Mouse (Mus musculus): ENCODE results near the gene Tmem214. TPM values are rescaled to one million over a fixed set of nuclear protein-coding genes. Genes with fewer than 3 reads are reported as not detected.

Gene Tmem214
- polyA plus RNA-seq, 1 experiment = 28.5 TPM

GRCm38 (mm10) chr5:30907413-30908059 lies 39.7 kb downstream of the Tmem214 start, which contains the start of gene Ost4:
Gene Ost4, minus strand, starts transcription at chr5:30907788.
- no peak for TF ChIP-seq GATA1 (IDR thresholded peaks at IDR 0.05; ENCODE audit: low read length)

- TF ChIP-seq GATA1 (IDR thresholded peaks at IDR 0.05; ENCODE audit: low read length) = no peak
These were observed 40.9 kb downstream of the Tmem214 start for GRCm38 (mm10) chr5:30908426-30909299.

- TF ChIP-seq GATA1 (IDR thresholded peaks at IDR 0.05; ENCODE audit: low read length) = no peak
These were observed 41.5 kb downstream of the Tmem214 start for GRCm38 (mm10) chr5:30909300-30909659.

DNA sequence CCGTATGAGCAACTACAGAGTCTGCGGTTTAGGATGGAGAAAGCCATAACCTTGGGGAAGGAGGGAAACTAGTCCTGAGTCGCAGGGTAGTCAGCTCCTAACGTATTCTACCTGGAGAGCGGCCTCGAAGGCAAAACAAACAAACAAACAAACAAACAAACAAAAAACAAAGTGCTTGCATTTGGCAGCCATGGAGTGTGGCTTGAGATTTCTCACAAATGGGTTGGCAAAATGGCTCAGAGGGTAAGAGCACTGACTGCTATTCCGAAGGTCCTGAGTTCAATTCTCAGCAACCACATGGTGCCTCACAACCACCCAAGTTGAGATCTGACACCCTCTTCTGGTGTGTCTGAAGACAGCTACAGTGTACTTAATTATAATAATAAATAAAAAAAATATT lies 42.1 kb downstream of the Tmem214 start:
- no peak for TF ChIP-seq GATA1 (IDR thresholded peaks at IDR 0.05; ENCODE audit: low read length)

DNA sequence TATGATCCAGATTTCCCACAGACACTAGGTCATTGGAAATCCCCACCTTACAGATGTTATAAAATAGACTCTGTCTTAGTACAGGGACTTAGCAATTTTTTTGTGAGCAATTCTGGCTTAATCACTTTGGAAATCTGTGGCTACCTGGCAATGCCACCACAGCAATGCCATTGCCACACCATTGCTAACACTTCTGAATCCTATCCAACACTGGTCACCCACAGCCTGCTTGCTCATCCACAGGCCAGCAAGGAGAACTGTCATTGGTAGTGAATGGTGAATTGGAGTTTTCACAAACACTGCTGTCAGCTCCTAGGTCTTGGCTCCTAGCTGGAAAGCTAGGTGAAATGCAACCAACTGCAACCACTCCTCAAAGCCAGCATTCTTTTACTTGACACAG lies 42.7 kb downstream of the Tmem214 start:
- TF ChIP-seq GATA1 (IDR thresholded peaks at IDR 0.05; ENCODE audit: low read length) = no peak

GRCm38 (mm10) chr5:30912156-30912555 lies 44.3 kb downstream of the Tmem214 start:
- no peak for TF ChIP-seq GATA1 (IDR thresholded peaks at IDR 0.05; ENCODE audit: low read length)

DNA sequence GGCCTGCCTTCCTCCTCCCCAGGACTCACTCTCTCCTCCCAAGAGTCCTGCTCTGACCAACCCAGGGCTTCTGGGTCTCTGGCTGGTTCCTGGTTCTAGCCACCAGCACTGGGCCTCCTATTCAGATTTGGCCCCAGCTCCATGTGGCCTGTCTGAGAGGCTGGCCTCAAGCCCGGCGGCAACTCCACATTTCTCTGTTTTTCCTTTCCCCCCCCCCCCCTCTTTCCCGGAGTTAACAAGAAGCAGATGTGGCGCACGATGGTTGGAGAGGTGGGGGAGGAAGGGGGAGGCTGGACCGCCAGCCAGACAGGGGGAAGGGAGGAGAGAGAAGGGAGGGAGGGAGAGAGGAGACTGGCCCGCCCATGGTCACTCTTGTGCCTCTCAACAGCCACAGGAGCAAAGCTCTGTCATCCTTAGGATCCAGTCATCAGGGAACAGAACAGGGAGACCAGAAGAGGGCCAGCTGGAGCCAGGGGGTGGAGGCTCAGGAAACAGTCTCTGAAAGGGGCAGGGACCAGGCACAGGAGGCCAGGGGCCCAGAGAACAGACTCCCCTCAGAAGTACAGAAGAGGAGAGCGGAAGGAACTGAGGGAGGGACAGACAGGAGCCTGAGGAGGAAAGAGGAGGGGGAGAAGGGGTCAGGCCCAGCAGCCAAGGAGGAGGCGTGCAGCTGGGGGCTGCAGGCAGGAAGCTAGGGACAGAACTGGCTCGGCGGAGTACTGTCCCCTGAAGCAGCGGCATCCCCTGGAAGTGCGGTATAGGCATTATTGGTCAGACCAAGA lies 45.4 kb downstream of the Tmem214 start, which contains the start of gene Emilin1:
TSS of gene Emilin1 (plus strand) at position 343 of the 782 bp plus-strand sequence.
- TF ChIP-seq GATA1 (IDR thresholded peaks at IDR 0.05; ENCODE audit: low read length) = no peak

DNA sequence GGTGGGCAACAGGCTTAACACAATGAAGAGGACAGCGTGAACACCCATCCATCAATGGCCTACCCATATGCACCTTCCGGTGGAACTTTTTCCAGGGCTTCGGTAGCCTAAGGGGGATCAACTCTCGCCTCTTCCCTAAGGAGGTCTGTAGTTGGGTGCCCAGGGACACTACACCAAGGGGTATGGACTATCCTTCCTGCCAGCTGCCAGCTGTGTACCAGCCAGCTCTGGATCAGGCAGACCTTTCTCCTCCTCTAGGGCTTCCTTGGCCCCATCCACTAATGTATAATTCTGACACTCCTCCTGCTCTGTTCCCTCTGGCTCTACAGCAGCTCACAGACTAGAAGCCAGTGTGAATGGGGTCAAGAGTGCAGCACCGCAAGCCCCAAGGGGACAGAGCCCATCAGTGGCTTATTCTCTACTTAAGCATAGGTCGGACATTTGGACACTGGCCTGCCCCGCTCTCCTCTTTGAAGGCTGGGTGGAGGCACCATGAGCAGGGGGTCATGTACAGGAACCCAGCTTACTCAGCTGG lies 46.4 kb downstream of the Tmem214 start:
- TF ChIP-seq GATA1 (IDR thresholded peaks at IDR 0.05; ENCODE audit: low read length) = no peak

GRCm38 (mm10) chr5:30914849-30915248 lies 47.0 kb downstream of the Tmem214 start:
- no peak for TF ChIP-seq GATA1 (IDR thresholded peaks at IDR 0.05; ENCODE audit: low read length)

GRCm38 (mm10) chr5:30915456-30915855 lies 47.6 kb downstream of the Tmem214 start:
- no peak for TF ChIP-seq GATA1 (IDR thresholded peaks at IDR 0.05; ENCODE audit: low read length)

GRCm38 (mm10) chr5:30915974-30916433 lies 48.2 kb downstream of the Tmem214 start:
- TF ChIP-seq GATA1 (IDR thresholded peaks at IDR 0.05; ENCODE audit: low read length) = no peak

DNA sequence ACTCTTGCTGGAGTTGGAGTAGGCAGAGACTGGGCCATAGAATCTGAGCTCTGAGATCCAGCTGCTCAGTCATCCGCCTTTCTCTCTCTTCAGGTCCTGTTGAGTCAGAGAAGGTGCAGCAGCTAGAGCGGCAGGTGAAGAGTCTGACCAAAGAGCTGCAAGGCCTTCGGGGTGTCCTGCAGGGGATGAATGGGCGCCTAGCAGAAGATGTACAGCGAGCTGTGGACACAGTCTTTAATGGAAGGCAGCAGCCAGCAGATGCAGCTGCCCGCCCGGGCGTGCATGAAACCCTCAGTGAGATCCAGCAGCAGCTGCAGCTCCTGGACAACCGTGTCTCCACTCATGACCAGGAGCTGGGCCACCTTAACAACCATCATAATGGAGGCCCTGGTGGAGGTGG lies 49.0 kb downstream of the Tmem214 start:
- TF ChIP-seq GATA1 (IDR thresholded peaks at IDR 0.05; ENCODE audit: low read length) = no peak

GRCm38 (mm10) chr5:30917348-30917747 lies 49.5 kb downstream of the Tmem214 start:
- TF ChIP-seq GATA1 (IDR thresholded peaks at IDR 0.05; ENCODE audit: low read length) = no peak

- TF ChIP-seq GATA1 (IDR thresholded peaks at IDR 0.05; ENCODE audit: low read length) = no peak
These were observed 50.3 kb downstream of the Tmem214 start for GRCm38 (mm10) chr5:30917891-30918670.

GRCm38 (mm10) chr5:30918691-30919090 lies 50.9 kb downstream of the Tmem214 start:
- TF ChIP-seq GATA1 (IDR thresholded peaks at IDR 0.05; ENCODE audit: low read length) = no peak
